Mouse (Mus musculus): Measurements from ENCODE around the gene Olfr101.

The Olfr101 gene

DNA sequence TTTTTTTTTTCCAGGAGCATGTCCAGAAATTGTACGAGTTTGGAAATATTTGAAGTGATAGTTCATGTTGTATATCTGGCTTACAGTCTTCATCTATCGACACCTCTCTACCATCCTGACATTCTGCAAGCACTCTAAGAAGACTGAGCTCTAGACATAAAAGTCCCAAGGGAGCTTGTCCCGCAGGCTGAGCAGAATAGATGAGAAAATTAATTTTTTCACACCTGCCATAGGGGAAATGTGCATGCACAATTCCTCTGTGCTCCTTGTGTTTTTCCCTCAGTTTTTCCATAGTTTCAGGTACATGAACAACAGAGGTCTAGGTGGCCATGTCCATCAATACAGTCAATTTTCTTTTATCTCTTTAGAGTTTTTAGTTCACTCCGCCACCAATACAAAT is at the start of gene Olfr101:
Gene Olfr101, minus strand, starts transcription at position 101 of the 400 bp plus-strand sequence.
- in situ Hi-C loops (cut with MboI; ENCODE audit: low sequenced_read_pairs), result no loop called here

DNA sequence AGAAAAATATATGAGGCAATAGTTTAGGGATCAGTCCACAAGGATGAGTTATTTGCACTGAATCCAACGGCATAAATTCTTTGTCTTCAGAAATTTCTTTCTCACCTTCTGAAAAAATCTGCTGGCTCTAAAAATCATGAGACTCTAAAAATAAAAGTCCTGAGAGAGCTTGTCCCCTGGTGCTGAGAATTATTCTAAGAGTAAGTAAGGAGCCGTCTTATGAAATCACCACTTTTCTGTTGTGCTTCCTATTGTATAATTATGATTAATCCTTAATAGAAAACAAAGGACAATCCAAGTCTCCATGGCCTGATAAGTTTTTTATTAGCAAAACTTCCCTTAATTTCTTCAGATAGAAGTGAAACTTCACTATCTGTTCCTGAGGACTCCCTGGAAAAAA is 35.5 kb upstream of the Olfr101 start, which contains the start of gene Olfr103:
Gene Olfr103, minus strand, starts transcription at position 101 of the 400 bp plus-strand sequence.
- in situ Hi-C loops (cut with MboI; ENCODE audit: low sequenced_read_pairs), result no loop called here

DNA sequence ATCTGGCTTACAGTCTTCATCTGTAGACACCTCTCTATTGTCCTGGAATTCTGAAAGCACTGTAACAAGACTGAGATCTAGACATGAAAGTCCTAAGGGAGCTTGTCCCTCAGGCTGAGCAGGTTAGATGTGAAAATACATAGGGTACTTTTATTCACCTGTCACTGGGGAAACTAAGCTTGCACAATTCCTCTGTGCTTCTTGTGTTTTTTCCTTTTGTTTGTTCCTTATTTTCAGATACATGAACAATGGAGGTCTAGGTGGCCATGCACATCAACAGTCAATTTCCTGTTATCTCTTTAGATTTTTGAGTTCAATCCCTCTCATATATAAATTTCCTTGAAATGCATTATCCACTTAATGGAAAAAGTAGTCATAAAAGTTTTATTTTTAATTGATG is 12.8 kb upstream of the Olfr101 start, which contains the start of gene Olfr102:
Gene Olfr102, minus strand, starts transcription at position 101 of the 400 bp plus-strand sequence.
- in situ Hi-C loops (cut with MboI; ENCODE audit: low sequenced_read_pairs), result no loop called here

DNA sequence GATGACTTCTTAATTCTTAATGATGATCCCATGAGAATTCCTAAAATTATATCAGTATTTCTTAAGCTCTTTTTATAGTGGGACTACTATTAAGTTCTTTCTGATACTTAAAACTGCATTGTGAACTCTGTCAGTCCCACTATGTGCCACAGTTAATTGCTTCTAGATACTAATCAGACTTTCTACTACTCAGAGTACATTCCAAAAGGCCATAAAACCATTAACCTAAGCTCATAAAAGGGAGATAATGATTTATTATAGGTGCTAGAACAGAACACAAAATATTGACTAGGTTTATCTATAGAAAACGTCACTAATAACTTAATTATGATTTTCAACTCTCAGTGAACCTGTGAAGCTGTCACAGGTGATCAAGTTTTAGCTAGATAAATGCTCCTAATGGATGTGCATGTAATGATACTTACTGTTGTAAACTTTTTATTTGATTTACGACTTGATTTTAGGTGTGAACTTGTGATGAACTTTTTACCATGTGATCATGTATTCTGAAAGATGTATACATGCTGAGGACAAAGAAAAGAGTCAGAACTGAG is 6.1 kb upstream of the Olfr101 start:
- in situ Hi-C loops (cut with MboI; ENCODE audit: low sequenced_read_pairs), result no loop called here

GRCm38 (mm10) chr17:37308483-37308882 is 4.4 kb upstream of the Olfr101 start:
- in situ Hi-C loops (cut with MboI; ENCODE audit: low sequenced_read_pairs), result no loop called here

- in situ Hi-C loops (cut with MboI; ENCODE audit: low sequenced_read_pairs), result no loop called here
Measured at GRCm38 (mm10) chr17:37283360-37283759, 20.8 kb downstream of the Olfr101 start, which contains the start of gene Olfr99. Gene Olfr99, minus strand, starts transcription at chr17:37283460.

DNA sequence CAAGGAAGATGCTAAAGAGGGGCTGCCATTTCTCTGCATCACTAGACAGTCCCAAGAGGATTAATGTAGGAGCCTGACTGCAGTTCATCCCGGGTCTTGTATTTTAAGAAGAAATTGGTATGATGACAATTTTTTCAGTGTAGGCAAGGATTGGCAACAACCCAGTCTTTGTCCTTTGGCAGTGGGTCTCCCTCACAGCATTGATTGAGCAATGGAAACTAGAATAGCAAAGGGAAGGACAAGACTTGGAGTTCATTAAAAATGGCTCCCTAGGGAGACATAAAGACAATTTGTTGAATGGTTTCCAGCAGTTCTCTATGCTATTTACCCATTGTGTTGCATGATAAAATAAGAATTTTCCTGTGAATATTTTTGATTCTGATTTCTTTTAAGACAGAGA is 23.8 kb downstream of the Olfr101 start:
- in situ Hi-C loops (cut with MboI; ENCODE audit: low sequenced_read_pairs), result no loop called here

GRCm38 (mm10) chr17:37276573-37276972 is 27.5 kb downstream of the Olfr101 start:
- in situ Hi-C loops (cut with MboI; ENCODE audit: low sequenced_read_pairs), result no loop called here

- in situ Hi-C loops (cut with MboI; ENCODE audit: low sequenced_read_pairs), result no loop called here
Measured at GRCm38 (mm10) chr17:37275626-37276248, 28.4 kb downstream of the Olfr101 start.

DNA sequence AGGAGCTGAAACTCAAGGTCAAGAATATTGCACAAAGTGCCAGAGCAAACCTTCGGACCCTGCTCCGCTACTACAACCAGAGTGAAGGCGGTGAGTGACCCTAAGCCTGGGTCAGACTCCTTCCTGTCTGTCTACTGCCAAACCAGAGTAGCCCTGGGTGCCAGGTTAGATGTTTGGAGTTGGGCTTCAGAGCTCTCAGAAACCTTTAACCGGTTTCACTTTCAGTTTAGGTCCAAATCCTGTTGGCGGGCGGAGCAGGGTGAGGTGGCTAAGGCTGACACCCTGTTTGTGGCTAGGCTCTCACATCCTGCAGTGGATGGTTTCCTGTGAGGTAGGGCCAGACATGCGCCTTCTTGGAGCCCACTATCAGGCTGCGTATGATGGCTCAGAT is 33.4 kb downstream of the Olfr101 start:
- in situ Hi-C loops (cut with MboI; ENCODE audit: low sequenced_read_pairs), result no loop called here

DNA sequence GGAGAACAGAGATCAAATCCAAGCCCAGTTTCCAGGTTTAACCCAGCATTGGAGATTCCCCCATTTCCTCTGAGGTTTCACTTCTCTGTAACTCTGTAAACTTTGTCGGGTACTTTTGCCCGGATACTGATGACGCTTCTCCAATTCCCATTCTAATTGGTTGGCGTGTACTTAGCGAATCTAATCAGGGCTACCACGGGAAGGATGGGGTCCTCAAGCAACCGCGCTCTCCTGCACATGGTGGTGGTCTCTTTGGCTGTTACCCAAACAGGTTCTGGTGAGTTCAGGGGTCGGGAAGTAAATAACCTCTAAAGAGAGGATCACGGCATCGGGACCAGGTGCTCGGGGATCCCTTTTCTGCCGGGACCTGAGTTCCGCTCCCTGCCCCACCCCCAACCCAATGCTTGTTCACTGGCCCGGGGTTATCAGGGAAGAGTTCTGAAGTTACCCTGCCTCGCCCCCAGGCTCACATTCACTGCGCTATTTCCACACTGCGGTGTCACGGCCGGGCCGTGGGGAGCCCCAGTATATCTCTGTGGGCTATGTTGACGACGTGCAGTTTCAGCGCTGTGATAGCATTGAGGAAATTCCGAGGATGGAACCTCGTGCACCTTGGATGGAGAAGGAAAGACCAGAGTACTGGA is 33.9 kb downstream of the Olfr101 start, which contains the start of gene H2-M3:
Gene H2-M3, plus strand, starts transcription at position 163 of the 644 bp plus-strand sequence.
- in situ Hi-C loops (cut with MboI; ENCODE audit: low sequenced_read_pairs), result no loop called here

- in situ Hi-C loops (cut with MboI; ENCODE audit: low sequenced_read_pairs), result no loop called here
Measured at GRCm38 (mm10) chr17:37263626-37264025, 40.5 kb downstream of the Olfr101 start, which contains the start of gene Olfr98. Gene Olfr98, minus strand, starts transcription at chr17:37263749.

DNA sequence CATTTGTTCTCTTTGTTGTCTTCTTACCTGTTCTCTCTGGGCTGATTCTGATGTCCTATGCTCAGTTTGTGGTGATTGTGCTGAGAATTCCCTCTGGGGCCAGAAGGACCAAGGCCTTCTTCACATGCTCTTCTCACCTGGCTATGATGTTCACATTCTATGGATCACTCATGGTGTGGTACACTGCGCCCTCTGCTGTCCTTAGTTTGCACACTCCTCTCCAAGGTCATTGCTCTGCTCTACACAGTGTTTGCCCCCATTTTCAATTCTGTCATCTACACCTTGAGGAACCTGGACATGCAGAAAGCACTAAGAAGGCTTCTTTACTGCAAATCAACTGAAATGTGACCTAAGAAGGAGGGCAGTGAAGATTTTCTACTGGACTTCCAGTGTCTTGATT is 53.6 kb downstream of the Olfr101 start:
- in situ Hi-C loops (cut with MboI; ENCODE audit: low sequenced_read_pairs), result no loop called here

GRCm38 (mm10) chr17:37249460-37249859 is 54.7 kb downstream of the Olfr101 start:
- in situ Hi-C loops (cut with MboI; ENCODE audit: low sequenced_read_pairs), result no loop called here
